Mouse (Mus musculus) erythroblast, embryonic 14.5 days (primary cell): Measurements from ENCODE around the gene Mtmr12.

Experiments used
- GATA1 ChIP-seq: IDR thresholded peaks from 2 replicates; pipeline ENCODE4 v1.6.1; 2012; ENCODE audit warnings: low read length, inconsistent platforms, mixed read lengths
- TAL1 ChIP-seq: IDR thresholded peaks from 3 replicates; pipeline ENCODE4 v1.6.1; 2012; ENCODE audit warnings: low read length, inconsistent platforms, mixed read lengths

GRCm38 (mm10) chr15:12252141-12252489 lies 47.3 kb downstream of the Mtmr12 start:
- no peak for TF ChIP-seq GATA1
- TF ChIP-seq TAL1, result no peak
